Mouse (Mus musculus): ENCODE data around the gene Arid1b.

- no peak for TF ChIP-seq ZC3H11A (IDR thresholded peaks at IDR 0.05; ENCODE audit: borderline replicate concordance, low read depth, low read length)
- no peak for TF ChIP-seq CHD2 (IDR thresholded peaks at IDR 0.05; ENCODE audit: low read depth, low read length)
- TF ChIP-seq HCFC1 (IDR thresholded peaks at IDR 0.05; ENCODE audit: borderline replicate concordance, insufficient read depth, low read length), result no peak
- TF ChIP-seq MAFK (IDR thresholded peaks at IDR 0.05; ENCODE audit: insufficient read depth, low read depth, low read length), result no peak
- TF ChIP-seq ZNF384 (IDR thresholded peaks at IDR 0.05; ENCODE audit: low read depth, low read length), result no peak
Measured at GRCm38 (mm10) chr17:5360759-5361158, 366.6 kb downstream of the Arid1b start.

All from ES-E14 (cell line).